Mouse (Mus musculus) layer of hippocampus, adult 9-11 months (tissue): ENCODE measurements at regions not wholly inside any gene's neighbourhood (a gene's known extent, or its start where the extent isn't known, plus 50 kb on each side); places are given as distances from the start of the nearest gene placed in this dataset.

Experiments used
- DNase-seq: peaks from one replicate; pipeline ENCODE4 v3.0.0; 2022

- no peak for DNase-seq
These were observed 428.2 kb downstream of the Ate1 start for GRCm38 (mm10) chr7:130091942-130092341.

- no peak for DNase-seq
These were observed 425.0 kb downstream of the Ate1 start for GRCm38 (mm10) chr7:130095141-130095540.

DNA sequence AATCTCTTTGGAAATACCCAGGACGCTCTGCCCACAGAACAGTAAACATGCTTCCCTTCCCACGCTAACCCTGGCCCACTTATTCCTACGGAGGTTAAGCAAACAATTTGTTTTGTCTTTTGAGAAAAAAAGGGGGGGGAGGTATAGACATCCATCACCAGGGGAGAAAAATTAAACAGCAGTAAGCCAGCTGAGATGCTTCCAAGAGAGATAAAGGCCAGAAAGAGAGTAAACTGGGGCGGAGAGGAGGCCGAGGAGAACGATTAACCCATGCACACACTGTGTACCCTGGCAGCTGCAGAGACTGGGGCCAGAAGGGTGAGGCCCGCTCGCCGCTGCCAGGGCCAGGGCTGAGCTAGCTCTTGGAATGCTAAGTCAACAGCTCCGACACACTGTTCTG lies 421.6 kb downstream of the Ate1 start:
- DNase-seq = no peak

GRCm38 (mm10) chr7:130102671-130103070 lies 417.5 kb downstream of the Ate1 start:
- no peak for DNase-seq

DNA sequence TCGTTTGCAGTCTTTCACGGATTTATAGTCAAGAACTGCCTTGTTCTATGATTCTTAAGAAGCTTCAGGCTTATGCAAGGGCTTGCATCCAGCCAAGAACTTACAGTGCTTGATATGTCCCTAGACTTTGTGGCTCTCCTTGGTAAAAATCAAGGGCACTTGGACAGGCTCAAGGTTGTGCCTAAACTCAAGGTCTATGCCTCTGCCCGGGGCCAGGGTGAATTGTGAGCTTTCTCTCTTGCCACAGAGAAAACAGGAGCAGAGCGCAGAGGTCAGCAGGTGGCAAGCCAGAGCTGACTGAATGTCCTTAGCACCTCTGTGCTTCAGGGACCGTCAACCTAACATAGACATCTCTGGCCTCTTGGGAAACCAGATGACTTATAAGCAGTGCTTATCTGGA lies 413.2 kb downstream of the Ate1 start:
- DNase-seq = no peak

GRCm38 (mm10) chr7:130108362-130108761 lies 411.8 kb downstream of the Ate1 start:
- DNase-seq = no peak
